Mouse (Mus musculus): Measurements from ENCODE around the gene Saa2. TPM values are rescaled to one million over a fixed set of nuclear protein-coding genes. Genes with fewer than 3 reads are reported as not detected.

The Saa2 gene
- polyA plus RNA-seq (2015; fragmentation: Nextera tagmentation; extraction: Ambion mirVana), result not detected in 2 replicates

DNA sequence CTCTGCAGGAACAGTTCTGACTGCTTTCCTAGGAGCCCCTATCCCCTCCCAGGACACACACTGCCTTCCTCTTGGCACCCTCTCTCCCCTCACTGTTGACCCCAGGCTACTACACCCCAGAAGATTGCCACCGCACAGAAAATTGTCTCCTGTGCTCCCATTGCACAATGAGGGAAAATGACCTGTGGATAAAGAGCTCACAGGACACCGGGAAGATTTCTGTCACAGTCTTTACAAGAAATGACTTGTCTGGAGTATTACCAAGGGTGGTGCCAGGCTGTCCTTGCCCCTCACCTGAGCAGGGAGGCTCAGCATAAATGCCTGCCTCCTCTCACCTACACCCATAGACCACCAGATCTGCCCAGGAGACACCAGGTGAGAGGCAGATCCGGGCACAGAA, at the start of gene Saa2:
TSS of gene Saa2 (plus strand) at position 301 of the 400 bp plus-strand sequence.

DNA sequence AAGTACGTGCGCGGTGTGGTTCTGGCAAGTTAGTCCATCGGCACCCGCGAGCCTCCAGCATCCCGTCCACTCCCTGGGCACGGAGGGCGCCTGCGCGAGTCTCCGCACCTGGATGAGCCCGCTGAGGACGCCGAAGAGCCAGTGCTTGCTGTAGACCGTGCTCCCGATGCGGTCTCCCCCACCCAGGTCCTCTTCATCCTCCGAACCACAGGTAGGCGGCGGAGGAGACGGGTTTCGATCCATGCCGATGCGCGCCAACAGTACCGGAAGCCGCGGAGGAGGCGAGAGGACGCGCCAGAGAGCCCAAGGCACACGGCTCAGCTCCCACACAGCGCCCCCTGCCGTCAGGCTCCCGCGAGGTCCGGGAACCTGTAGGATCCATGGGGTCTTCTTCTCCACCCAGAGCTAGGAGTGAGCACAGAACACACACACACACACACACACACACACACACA, 41.2 kb upstream of the Saa2 start, which contains the start of gene Saal1:
TSS of gene Saal1 (minus strand) at position 291 of the 455 bp plus-strand sequence.

DNA sequence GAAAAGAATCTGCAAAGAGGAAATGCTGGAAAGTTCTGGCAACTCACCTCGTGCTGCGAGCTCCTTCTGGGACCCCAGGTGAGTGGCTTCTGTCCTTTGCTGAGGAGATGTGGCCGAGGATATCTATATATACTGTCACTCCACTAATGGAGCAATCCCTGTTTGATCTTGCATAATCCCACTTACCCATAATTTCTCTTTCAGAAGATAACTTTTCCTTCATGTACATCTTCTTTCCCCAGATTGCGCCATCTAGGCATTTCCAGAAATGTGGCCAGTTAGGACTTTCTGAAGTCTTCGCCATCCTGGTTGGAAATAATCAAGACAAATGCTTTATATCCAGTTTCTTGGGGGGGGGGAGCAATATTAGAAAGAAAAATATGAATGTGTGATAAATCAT, 36.0 kb upstream of the Saa2 start, which contains the start of gene Saa3:
TSS of gene Saa3 (minus strand) at position 101 of the 400 bp plus-strand sequence.

DNA sequence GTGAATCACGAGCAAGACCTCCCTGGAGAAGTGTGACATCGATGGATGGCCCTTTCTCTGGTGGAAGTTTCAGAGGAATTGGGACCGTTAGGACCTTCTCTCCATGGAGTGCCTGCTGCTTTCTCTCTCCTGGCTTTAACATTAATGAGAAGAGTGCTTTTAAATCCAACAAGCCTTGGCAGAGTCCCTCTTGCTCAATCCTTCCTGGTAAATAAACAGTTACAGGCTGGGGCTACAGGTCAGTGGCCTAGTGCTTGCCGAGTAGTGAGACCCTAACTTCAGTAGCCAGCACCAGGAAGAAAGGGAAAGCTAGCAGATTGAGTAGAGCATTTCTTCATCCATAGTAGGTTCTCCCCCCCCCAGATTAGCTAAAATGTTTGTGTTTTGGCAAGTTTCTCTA, 19.1 kb upstream of the Saa2 start, which contains the start of gene Saa4:
TSS of gene Saa4 (minus strand) at position 146 of the 400 bp plus-strand sequence.

DNA sequence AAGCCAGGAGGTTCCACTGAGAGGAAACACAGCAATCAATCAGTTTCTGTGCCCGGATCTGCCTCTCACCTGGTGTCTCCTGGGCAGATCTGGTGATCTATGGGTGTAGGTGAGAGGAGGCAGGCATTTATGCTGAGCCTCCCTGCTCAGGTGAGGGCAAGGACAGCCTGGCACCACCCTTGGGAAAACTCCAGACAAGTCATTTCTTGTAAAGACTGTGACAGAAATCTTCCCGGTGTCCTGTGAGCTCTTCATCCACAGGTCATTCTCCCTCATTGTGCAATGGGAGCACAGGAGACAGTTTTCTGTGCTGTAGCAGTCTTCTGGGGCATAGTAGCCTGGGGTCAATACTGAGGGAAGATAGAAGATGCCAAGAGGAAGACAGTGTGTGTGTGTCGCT, 8.7 kb upstream of the Saa2 start, which contains the start of gene Saa1:
TSS of gene Saa1 (minus strand) at position 101 of the 400 bp plus-strand sequence.

DNA sequence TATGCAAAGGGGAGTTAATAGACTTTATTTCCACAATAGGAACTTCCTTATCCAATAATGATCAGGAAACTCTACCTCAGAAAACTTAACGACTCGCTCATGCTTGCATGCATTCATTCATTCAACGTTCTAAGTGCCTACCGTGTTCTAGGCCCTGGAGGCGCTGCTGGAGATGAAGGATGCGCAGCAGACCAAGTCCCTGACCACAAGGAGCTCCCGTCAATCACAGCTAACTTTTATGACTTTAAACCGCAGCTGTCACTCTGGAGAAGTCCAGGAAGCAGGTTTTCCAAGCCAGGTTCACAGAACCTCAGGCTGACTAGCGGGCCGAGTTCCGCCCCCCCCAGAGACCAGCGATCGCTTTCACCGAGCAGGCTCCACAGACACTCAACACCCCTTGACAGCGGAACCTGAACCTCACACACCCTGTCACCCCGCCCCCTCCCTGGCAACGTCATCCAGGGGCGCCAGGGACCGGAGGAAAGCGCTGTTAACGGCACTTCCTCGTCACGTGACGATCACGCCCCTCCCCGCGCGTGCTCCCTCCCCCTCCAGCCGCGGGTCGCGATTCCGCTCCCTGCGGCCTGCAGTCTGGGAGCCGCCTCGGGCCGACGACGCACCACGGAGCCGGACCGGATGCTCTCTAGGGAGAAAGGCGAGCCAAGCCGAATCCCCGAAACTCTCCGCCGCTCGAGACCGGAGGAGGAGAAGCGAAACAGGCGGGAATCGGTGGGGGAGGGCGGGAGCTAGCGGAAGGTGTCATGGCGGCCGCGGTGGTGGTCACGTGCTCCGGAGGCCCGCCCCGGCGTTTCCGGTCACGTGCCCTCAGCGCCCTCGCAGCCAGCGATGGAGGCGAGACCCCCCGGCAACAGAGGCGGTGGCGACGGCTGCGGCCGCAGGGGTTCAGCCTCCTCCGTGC, 44.0 kb downstream of the Saa2 start, which contains the start of the genes Hps5 and Gtf2h1:
TSS of gene Hps5 (minus strand) at position 778 of the 919 bp plus-strand sequence.
TSS of gene Gtf2h1 (plus strand) at position 817 of the 919 bp plus-strand sequence.

Other genes starting within 250 kb of the Saa2 start
- 19.4 and 20.8 TPM in 2 replicates for gene Sergef, start 112.0 kb upstream of the Saa2 start, polyA plus RNA-seq (2015; fragmentation: Nextera tagmentation; extraction: Ambion mirVana)
- 0.30 and 0.88 TPM in 2 replicates for gene Tph1, start 79.3 kb upstream of the Saa2 start, polyA plus RNA-seq (2015; fragmentation: Nextera tagmentation; extraction: Ambion mirVana)
- 17.0 and 18.3 TPM in 2 replicates for gene Saal1, start 41.1 kb upstream of the Saa2 start, polyA plus RNA-seq (2015; fragmentation: Nextera tagmentation; extraction: Ambion mirVana)
- 4.6 and 6.6 TPM in 2 replicates for gene Saa3, start 36.1 kb upstream of the Saa2 start, polyA plus RNA-seq (2015; fragmentation: Nextera tagmentation; extraction: Ambion mirVana)
- gene Saa4, start 19.2 kb upstream of the Saa2 start, polyA plus RNA-seq (2015; fragmentation: Nextera tagmentation; extraction: Ambion mirVana), result 0.10 and 0.16 TPM in 2 replicates
- 0.80 and 0.90 TPM in 2 replicates for gene Saa1, start 8.8 kb upstream of the Saa2 start, polyA plus RNA-seq (2015; fragmentation: Nextera tagmentation; extraction: Ambion mirVana)
- gene Hps5, start 44.3 kb downstream of the Saa2 start, polyA plus RNA-seq (2015; fragmentation: Nextera tagmentation; extraction: Ambion mirVana), result 9.0 and 10.7 TPM in 2 replicates
- gene Gtf2h1, start 44.3 kb downstream of the Saa2 start, polyA plus RNA-seq (2015; fragmentation: Nextera tagmentation; extraction: Ambion mirVana), result 29.6 and 38.2 TPM in 2 replicates
- gene Ldha, start 89.7 kb downstream of the Saa2 start, polyA plus RNA-seq (2015; fragmentation: Nextera tagmentation; extraction: Ambion mirVana), result 393 and 485 TPM in 2 replicates
- not detected in 2 replicates for gene Ldhc, start 109.4 kb downstream of the Saa2 start, polyA plus RNA-seq (2015; fragmentation: Nextera tagmentation; extraction: Ambion mirVana)
- 155 and 169 TPM in 2 replicates for gene Tsg101, start 168.2 kb downstream of the Saa2 start, polyA plus RNA-seq (2015; fragmentation: Nextera tagmentation; extraction: Ambion mirVana)
- 5.2 and 8.9 TPM in 2 replicates for gene Uevld, start 206.7 kb downstream of the Saa2 start, polyA plus RNA-seq (2015; fragmentation: Nextera tagmentation; extraction: Ambion mirVana)
- not detected in 2 replicates for gene Gm9999, start 231.8 kb downstream of the Saa2 start, polyA plus RNA-seq (2015; fragmentation: Nextera tagmentation; extraction: Ambion mirVana)

All from adrenal gland, postnatal 0 days (tissue).